Mouse (Mus musculus) heart, postnatal 25 days (tissue): ENCODE results near the gene Hoxb3. TPM values are rescaled to one million over a fixed set of nuclear protein-coding genes. Genes with fewer than 3 reads are reported as not detected.

Experiments
- DNase-seq: peaks from one replicate; pipeline ENCODE4 v3.0.0; 2022; ENCODE audit warnings: low spot score
- intact Hi-C: fragments of 180-260 bp; cut with DNase I; formaldehyde crosslinking; loops from one replicate; pipeline ENCODE4 v1.15.1; 2025
- total RNA-seq, 2 experiments: library from RNA; stranded (reverse); gene quantifications; 2 replicates each; pipeline ENCODE4 v1.2.3; 2021

The Hoxb3 gene
- total RNA-seq, 2 experiments from 2014 or later: 0.36 to 0.45 TPM

DNA sequence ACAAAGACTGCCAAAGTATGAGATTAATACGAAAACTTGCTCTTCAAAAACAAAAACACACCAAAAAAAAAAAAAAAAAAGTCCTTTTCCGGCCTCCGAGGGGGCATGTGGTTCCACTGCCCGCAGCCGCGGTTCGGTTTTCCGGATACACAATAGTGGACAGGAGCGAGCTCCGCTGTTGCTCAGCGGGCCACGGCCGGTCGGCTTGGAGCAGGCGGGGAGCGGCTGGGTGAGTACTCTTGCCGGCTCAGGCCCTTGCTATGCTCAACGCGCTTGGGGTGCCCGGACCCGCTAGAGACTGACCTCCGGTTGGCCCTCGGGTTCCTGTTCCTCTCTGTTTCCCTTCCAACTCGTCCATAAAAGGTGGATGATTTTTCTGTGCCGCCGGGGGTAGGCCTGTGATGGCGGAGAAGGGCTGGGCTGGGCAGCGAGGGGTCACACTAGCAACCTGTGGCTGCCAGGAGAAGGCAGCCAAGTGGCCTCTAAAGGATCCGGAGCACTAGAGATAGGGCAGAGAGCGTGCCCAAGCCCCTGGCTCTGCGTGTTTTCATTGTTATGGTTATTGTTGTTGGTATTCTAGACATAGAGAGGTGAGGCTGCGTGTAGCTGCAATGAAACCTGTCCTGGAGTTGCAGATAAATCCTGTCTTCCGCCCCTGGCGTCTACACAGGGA is 8.3 kb upstream of the Hoxb3 start:
- DNase-seq: no peak
- intact Hi-C loops: loop anchor here (5.0 kb wide), 1 partner anchor 37 kb away; the partner anchor contains the start of gene Hoxb2

DNA sequence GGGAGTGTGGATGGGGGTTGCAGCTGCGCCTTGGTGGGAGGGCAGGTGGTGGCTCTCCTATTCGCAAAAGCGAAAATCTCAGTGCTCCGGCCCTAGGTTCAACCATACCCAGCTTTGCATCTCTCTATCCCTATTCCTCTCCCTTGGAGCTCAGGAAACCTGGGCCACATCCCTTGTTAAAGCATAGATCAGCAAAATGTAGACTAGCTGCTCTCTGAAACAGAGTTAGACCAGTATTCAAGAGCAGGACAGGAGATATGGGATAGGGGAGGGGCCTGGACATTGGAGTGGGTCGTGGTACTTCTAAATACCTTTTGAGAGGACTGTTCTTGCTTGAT is 7.8 kb upstream of the Hoxb3 start:
- DNase-seq: no peak

GRCm38 (mm10) chr11:96316696-96317607 is 6.2 kb upstream of the Hoxb3 start:
- intact Hi-C loops: loop anchor here (5.0 kb wide), 1 partner anchor 35 kb away; the partner anchor contains the start of gene Hoxb2
- DNase-seq: no peak

More for the DNA sequence above, 7.8 kb upstream of the Hoxb3 start:
- intact Hi-C loops: loop anchor here (5.0 kb wide), 1 partner anchor 37 kb away; the partner anchor contains the start of gene Hoxb2

DNA sequence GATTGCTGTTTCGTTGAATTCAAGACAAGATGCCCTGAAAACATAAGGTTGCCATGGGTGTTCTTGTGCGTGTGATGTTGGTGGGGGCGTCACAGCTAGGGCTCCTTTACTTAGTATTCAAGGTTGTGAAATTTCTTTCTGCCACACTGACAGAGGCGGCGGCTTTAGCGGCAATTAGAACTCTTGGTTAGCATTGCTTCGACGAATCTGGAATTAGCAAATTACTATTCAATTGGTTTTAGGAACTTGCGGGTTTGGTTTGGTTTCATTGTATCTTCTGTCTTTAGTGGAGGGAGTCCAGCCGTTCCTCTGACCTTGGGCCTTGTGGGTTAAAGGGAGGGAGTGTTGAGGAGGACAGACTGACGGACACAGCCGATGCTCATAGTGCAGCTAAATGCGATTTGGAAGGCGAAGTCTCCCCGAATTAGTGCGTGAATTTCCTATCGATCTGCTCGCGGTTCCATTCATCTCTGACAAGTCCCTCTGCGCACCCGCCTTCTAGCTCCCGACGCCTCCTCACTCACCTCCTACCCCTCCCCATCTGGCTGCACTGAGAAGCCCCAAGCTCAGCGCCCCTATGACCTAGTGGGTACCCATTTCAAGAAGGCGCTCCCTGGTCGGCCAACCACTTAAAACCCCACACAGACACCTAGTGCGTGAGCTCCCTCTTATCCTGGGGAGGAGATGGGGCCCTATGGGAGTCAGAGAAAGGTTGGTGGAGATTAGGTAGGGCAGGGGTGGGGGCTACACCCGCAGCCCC is 5.3 kb upstream of the Hoxb3 start, which contains the start of gene Hoxb4:
Hoxb4 (plus strand) TSS at position 660 of the 760 bp plus-strand sequence.
- intact Hi-C loops: loop anchor here (5.0 kb wide), 1 partner anchor 35 kb away; the partner anchor contains the start of gene Hoxb2
- no peak for DNase-seq

DNA sequence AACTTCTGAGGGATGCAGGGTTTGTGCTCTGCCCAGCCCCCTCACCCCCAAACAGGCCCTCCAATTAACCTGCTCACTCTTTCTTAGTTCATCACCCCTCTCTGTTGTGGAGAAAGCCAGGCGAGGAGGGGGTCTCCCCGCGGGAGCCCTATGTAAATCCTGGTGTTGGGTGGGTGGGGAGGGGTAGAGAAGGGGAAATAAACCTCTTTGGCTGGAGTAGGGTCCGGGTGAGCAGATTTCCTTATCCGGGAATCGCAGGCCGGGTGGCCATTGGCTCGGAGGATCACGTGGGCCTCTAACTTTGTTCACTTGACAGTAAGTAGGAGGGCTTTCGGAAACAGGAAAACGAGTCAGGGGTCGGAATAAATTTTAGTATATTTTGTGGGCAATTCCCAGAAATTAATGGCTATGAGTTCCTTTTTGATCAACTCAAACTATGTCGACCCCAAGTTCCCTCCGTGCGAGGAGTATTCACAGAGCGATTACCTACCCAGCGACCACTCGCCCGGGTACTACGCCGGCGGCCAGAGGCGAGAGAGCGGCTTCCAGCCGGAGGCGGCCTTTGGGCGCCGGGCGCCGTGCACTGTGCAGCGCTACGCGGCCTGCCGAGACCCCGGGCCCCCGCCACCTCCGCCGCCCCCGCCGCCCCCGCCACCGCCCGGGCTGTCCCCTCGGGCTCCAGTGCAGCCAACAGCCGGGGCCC is 4.6 kb upstream of the Hoxb3 start:
- intact Hi-C loops: loop anchor here (5.0 kb wide), 1 partner anchor 34 kb away; the partner anchor contains the start of gene Hoxb2
- peak; percentile 45 for DNase-seq

DNA sequence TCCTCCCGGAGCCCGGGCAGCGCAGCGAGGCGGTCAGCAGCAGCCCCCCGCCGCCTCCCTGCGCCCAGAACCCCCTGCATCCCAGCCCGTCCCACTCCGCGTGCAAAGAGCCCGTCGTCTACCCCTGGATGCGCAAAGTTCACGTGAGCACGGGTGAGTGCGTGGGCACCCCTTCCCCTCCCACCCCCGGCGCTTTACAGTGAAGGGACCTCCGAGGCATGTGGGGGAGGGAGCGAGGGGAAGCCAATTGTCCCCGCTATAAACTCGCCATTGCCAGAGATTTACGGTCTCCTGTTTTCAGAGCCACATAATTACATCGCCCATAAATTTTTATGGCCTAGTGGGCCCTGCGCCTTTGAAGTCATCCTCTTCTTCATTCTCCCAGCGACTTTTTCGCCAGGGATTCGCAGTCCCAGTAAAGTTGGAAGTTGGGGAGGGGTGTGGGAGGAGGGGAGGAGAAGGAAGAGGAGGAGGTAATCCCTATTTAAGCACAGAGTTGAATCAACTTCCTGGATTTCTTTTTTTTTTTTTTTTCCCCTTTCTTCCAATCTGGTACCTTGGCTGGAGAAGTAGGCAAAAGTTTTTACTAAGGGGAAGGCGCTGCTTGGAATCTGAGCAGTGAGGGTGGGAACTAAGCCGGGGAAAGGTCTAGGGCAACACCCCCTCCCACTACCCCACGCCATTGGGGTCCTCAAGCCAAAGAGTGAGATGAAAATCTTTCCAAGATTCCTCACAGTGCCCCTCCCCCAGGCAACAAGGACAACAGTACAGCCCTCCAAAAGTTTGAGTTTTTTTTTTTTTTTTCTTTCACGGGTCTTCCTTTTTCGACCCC is 3.8 kb upstream of the Hoxb3 start:
- intact Hi-C loops: loop anchor here (5.0 kb wide), 1 partner anchor 33 kb away; the partner anchor contains the start of gene Hoxb2
- no peak for DNase-seq

- no peak for DNase-seq
- intact Hi-C loops: loop anchor here (5.0 kb wide), 1 partner anchor 32 kb away; the partner anchor contains the start of gene Hoxb2
Observed at GRCm38 (mm10) chr11:96319910-96320309, 3.2 kb upstream of the Hoxb3 start.

DNA sequence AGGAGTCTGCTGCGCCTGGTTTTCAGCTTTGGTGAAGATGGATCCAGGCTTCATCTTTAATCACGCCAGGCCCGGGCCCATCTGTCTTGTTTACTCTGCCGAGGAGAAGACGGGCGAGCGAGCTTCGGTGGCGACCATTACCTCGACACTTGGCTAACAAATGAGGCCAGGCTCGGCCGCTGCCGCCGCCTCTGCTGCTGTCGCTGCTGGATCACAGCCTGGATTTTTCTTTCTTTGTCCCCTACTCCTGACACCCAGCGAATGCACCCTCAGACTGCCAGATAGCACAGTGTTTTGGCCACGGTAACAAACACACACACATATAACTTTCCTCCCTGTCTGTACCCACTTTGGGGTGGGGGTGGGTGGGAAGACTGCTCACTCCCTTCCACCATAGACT is 2.4 kb upstream of the Hoxb3 start:
- no peak for DNase-seq
- intact Hi-C loops: no loop called here

DNA sequence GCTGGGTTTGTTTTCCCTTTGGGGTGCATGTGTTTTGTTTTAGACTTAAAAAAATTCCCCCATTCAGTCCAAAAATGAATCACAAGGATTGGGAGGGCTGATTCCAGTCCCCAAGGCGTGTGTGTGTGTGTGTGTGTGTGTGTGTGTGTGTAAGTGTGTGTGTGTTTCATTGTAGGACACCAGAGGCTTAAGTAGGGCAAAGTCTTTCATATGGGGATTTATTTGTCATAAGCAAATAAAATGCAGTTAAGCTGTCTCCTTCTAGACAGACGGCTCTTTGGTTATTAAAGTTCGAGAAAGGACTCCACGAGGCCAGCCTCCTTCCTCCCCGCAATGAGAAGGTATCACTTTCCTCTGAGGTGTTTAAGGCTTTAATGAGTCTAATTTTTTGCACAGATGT is 1.3 kb upstream of the Hoxb3 start:
- intact Hi-C loops: no loop called here
- DNase-seq: no peak

- no peak for DNase-seq
- intact Hi-C loops: no loop called here
Observed at GRCm38 (mm10) chr11:96322738-96323137, 388 bp upstream of the Hoxb3 start.

DNA sequence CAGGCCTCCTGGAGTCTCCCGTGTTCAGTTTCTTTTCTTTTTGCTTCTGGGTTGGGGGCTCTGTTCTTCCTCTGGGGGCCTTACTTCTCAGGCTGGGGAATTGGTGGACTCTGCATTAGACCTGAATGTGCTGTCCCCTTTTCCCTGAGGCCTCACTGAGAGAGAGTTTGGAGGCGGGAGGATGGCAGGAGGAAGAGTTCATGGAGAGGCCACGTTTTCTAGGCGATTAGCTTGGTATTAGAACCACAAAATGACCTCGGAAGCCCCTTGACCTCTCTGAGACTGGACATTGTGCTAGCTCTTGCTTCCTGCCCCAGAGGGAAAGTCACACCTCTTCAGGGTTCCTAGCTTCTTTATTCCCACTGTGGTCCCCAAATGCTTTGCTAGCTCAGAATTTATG is 999 bp downstream of the Hoxb3 start:
- DNase-seq: no peak
- intact Hi-C loops: no loop called here

DNA sequence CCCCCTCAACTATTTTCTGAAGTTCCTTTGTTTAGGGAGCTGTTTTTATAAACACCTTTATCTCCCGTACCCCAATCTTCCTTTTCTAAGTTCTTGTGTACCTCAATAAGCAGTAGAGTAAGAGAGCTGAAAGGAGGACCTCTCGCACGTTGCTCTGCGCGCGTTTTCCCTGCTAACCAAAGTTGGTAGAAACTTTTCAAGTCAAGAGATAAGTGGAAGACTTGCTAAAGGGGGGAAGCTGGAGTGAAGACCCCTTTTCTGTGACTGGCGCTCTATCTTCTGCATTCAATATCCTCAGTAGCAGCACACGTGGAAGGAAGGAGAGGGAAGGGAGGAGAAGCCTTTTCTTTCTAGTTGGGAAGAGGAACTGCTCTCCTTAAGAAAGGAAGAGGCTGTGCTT is 1.8 kb downstream of the Hoxb3 start:
- no peak for DNase-seq
- intact Hi-C loops: no loop called here

DNA sequence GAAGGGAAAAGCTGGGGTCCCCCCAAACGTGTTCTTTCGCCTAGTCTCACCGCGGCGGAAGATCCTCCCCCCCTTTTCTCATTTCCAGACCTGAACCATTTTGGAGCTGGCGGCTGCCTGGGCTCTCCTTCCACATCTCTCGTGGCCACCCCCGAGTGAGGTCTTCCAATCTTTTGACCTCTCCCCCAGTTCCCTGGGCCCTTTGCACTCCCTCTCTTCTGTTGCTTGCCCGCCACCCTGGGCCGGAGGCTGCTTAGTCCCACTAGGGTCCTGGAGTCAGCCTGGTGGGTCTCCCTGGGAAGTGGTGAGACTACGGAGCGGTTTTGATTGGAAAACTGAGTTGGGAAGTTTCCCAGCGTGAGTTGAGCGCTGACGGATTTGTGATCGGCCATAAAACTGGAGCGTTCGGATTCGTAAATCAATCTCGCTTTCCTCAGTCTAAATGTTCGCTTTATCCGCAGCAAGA is 2.7 kb downstream of the Hoxb3 start:
- DNase-seq: no peak

DNA sequence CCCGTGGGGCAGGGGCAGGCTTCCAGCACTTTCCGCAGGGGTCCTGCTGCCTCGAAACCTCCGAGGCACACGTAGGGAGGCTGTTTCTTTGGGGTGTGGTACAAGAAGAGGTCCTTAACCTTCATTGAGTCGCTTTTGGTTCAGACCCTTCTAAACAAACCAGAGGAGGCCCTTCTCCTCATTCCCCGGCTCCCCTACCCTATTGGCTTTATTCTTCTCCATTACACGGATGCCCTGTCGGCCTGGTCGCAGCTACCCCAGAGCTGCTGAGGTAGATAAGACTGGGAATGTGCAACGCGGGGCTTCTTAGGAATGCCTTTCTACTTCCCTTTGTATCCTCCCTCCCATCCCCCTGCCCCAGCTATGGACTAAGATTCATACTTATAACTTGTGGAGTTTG is 3.6 kb downstream of the Hoxb3 start:
- intact Hi-C loops: no loop called here
- DNase-seq: no peak

More for the DNA sequence above, 2.7 kb downstream of the Hoxb3 start:
- intact Hi-C loops: no loop called here

DNA sequence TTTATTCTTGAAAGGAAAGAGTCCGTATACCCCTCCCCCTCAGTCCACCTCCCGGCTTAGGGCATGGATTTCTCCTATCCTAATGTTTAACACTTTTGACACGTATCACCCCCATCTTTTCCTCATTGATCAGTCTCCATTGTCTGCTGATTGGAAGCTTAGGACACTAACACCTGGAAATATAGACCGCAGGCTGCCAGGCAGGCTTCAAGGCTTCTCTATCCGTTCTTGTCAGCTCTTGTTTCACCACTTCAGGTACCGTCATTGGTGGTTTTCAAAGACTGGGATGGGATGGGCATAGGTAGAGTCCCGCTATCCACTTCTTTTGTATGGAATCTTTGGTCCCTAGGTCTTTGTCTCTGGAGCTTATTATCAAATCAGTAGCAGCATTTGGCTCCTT is 4.0 kb downstream of the Hoxb3 start:
- no peak for DNase-seq
- intact Hi-C loops: no loop called here

- DNase-seq: no peak
- intact Hi-C loops: no loop called here
Observed at GRCm38 (mm10) chr11:96327750-96328149, 4.6 kb downstream of the Hoxb3 start.

DNA sequence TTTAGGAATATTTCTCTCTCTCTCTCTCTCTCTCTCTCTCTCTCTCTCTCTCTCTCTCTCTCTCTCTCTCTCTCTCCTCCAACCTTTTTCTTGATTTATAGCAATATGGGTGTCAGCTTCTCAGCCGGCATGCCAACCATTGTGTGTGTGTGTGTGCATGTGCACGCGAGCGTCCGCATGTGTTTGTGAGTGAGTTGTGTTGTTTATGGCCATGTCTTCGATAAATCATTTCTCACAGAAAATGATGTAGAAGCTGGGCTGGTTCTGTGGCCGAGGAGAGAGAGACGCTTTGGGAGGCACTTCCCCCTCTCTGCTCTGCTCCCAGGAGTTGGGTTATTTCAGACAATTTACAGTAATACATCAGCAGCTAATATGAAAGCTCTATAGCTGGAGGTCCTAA is 5.5 kb downstream of the Hoxb3 start:
- DNase-seq: no peak
- intact Hi-C loops: no loop called here

DNA sequence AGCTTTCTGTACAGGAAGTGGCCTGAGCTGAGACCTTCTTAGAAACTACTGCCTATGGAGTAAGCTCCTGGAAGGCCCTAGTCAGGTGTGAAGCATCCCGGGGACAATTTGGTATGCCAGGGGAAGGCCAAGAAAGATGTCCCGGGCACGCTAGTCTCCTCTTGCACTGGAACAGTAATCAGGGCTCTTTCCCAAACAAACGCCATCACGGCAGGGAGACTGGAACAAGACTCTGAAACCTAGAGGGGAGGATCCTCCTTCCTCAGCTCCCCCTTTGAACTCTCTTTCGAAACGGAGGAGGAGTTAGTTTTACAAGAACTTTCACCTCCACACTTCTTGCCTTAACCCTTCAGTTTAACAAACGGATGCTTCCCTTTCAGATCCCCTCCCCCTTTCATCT is 9.0 kb downstream of the Hoxb3 start:
- no peak for DNase-seq
- intact Hi-C loops: no loop called here
